Mouse (Mus musculus): Measurements from ENCODE around the gene Ifnar2. TPM values are rescaled to one million over a fixed set of nuclear protein-coding genes. Genes with fewer than 3 reads are reported as not detected.

The Ifnar2 gene
- total and polyA plus RNA-seq, 3 experiments = 31.2 to 39.9 (median 36.0) TPM

DNA sequence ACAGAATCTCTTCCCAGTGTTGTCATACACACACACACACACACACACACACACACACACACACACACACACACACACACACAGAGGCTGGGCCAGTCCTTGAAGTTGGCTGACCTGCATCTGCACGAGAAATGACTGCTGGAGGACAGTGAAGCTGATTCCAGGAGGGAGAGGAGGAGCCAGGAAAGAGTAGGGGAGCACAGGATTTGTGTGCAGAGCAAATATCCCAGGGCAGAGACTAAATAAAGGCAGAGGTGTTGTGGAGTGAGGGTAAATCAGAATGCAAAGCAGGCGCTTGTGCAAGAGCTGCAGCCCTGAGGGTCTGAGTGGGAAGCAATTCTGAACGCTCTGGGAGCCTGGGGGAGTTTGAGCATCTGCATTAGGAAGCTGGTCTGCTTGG, 12.4 kb upstream of the Ifnar2 start:
- Histone ChIP-seq H3K36me3 (ENCODE audit: control insufficient read depth, insufficient read depth, low read length) (no peaks in the 10 kb centered on the region; the same call in 1 of the 2 replicates), H3K27me3 (ENCODE audit: control insufficient read depth, insufficient read depth, low read length) (no peaks in the 10 kb centered on the region), H3K79me2 (replicated peaks; ENCODE audit: control insufficient read depth, insufficient read depth, low read length) (no peaks in the 10 kb centered on the region), H3K4me3 (no peak overlapping the region), H3K27ac (no peak overlapping the region), H3K4me1 (ENCODE audit: control insufficient read depth, insufficient read depth, low read length) (peaks cover 8% of the 10 kb centered on the region), H3K9ac (ENCODE audit: low read depth, low read length) (no peak overlapping the region)
- TF ChIP-seq POLR2A (IDR thresholded peaks at IDR 0.05; ENCODE audit: insufficient read depth, low read depth, low read length) (no peak), EP300 (IDR thresholded peaks at IDR 0.05; ENCODE audit: insufficient read depth, low read depth, low read length) (no peak), CTCF (IDR thresholded peaks at IDR 0.05) (no peak)
- DNase-seq = peak in 1 of 2 experiments; percentile 19
- WGBS = 63% methylated on average over 3 of the region's 3 CpGs
- intact Hi-C loops (cut with DNase I) = loop anchor here (10.0 kb wide), 1 partner anchor 285 kb away; the partner anchor contains the start of genes Gart and Son

- Histone ChIP-seq H3K4me1 (ENCODE audit: control insufficient read depth, insufficient read depth, low read length) (peaks cover 9% of the 10 kb centered on the region), H3K4me3 (no peak overlapping the region), H3K9ac (ENCODE audit: low read depth, low read length) (no peak overlapping the region), H3K27ac (no peak overlapping the region; the same call in 1 of the 2 replicates), H3K27me3 (ENCODE audit: control insufficient read depth, insufficient read depth, low read length) (no peaks in the 10 kb centered on the region), H3K79me2 (replicated peaks; ENCODE audit: control insufficient read depth, insufficient read depth, low read length) (no peaks in the 10 kb centered on the region), H3K36me3 (ENCODE audit: control insufficient read depth, insufficient read depth, low read length) (no peaks in the 10 kb centered on the region; the same call in 1 of the 2 replicates)
- 62% methylated on average over 2 of the region's 2 CpGs for WGBS
- DNase-seq = no peak
- TF ChIP-seq POLR2A (IDR thresholded peaks at IDR 0.05; ENCODE audit: insufficient read depth, low read depth, low read length) = no peak
- no peak for TF ChIP-seq CTCF (IDR thresholded peaks at IDR 0.05)
- TF ChIP-seq EP300 (IDR thresholded peaks at IDR 0.05; ENCODE audit: insufficient read depth, low read depth, low read length) = no peak
- intact Hi-C loops (cut with DNase I) = loop anchor here (2.0 to 10.0 kb wide), 3 partner anchors 45 to 283 kb away; partner anchors contain the start of genes Gart, Ifnar1, Il10rb and Son
These were observed 10.6 kb upstream of the Ifnar2 start for GRCm38 (mm10) chr16:91362006-91362405.

GRCm38 (mm10) chr16:91362616-91363272, 9.8 kb upstream of the Ifnar2 start:
- Histone ChIP-seq H3K27ac (peak overlapping the region; percentile 89), H3K4me3 (peak overlapping the region; percentile 9; the same call in 1 of the 2 replicates), H3K4me1 (ENCODE audit: control insufficient read depth, insufficient read depth, low read length) (peaks cover 9% of the 10 kb centered on the region), H3K79me2 (replicated peaks; ENCODE audit: control insufficient read depth, insufficient read depth, low read length) (no peaks in the 10 kb centered on the region), H3K36me3 (ENCODE audit: control insufficient read depth, insufficient read depth, low read length) (no peaks in the 10 kb centered on the region; the same call in 1 of the 2 replicates), H3K27me3 (ENCODE audit: control insufficient read depth, insufficient read depth, low read length) (no peaks in the 10 kb centered on the region), H3K9ac (ENCODE audit: low read depth, low read length) (peak overlapping the region; percentile 28)
- 25% methylated on average over 12 of the region's 12 CpGs for WGBS
- intact Hi-C loops (cut with DNase I) = loop anchor here (1.0 to 10.0 kb wide), 4 partner anchors 23 to 282 kb away; partner anchors contain the start of genes Gart, Ifnar1, Il10rb and Son
- DNase-seq = peak; percentile 83 to 86
- TF ChIP-seq CTCF (IDR thresholded peaks at IDR 0.05) (no peak), POLR2A (IDR thresholded peaks at IDR 0.05; ENCODE audit: insufficient read depth, low read depth, low read length) (no peak), EP300 (IDR thresholded peaks at IDR 0.05; ENCODE audit: insufficient read depth, low read depth, low read length) (no peak)

DNA sequence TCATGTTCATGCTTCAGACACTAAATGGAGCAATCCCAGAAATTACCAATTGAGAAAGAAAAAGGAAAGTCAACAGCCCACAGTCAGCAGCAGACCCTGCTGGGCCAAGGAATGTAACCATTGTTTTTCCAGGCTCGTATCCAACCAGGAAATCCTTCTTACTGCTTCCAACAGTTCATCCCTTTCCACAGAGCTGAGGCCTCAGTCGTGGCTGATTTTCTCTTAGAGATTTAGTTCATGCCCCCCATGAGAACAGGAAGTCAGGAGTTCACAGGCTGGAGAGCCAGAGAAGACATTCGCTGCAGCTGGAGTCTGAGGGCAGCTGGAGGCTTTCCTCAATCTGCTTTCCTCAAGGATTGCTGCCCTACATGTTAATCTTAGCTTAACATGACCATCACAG, 9.1 kb upstream of the Ifnar2 start:
- H3K4me1 ChIP-seq (ENCODE audit: control insufficient read depth, insufficient read depth, low read length) = peaks cover 9% of the 10 kb centered on the region
- H3K79me2 ChIP-seq (replicated peaks; ENCODE audit: control insufficient read depth, insufficient read depth, low read length) = no peaks in the 10 kb centered on the region
- intact Hi-C loops (cut with DNase I) = loop anchor here (1.0 to 10.0 kb wide), 4 partner anchors 22 to 281 kb away; partner anchors contain the start of genes Gart, Ifnar1, Il10rb and Son
- no peak overlapping the region; the same call in 1 of the 2 replicates for H3K9ac ChIP-seq (ENCODE audit: low read depth, low read length)
- no peaks in the 10 kb centered on the region for H3K27me3 ChIP-seq (ENCODE audit: control insufficient read depth, insufficient read depth, low read length)
- peak overlapping the region; percentile 9; the same call in 1 of the 2 replicates for H3K4me3 ChIP-seq
- H3K36me3 ChIP-seq (ENCODE audit: control insufficient read depth, insufficient read depth, low read length) = no peaks in the 10 kb centered on the region; the same call in 1 of the 2 replicates
- H3K27ac ChIP-seq = peak overlapping the region; percentile 89
- 19% methylated on average over 3 of the region's 3 CpGs for WGBS
- DNase-seq = peak; percentile 52 to 75
- 0 out of 2 replicates have a peak, but pooled peaks have one; percentile 29 for TF ChIP-seq POLR2A (IDR thresholded peaks at IDR 0.05; ENCODE audit: insufficient read depth, low read depth, low read length)
- peak; percentile 77 for TF ChIP-seq EP300 (IDR thresholded peaks at IDR 0.05; ENCODE audit: insufficient read depth, low read depth, low read length)
- TF ChIP-seq CTCF (IDR thresholded peaks at IDR 0.05) = no peak

- no peaks in the 10 kb centered on the region; the same call in 1 of the 2 replicates for H3K36me3 ChIP-seq (ENCODE audit: control insufficient read depth, insufficient read depth, low read length)
- peak in 1 of 2 experiments; percentile 16 for DNase-seq
- H3K79me2 ChIP-seq (replicated peaks; ENCODE audit: control insufficient read depth, insufficient read depth, low read length) = no peaks in the 10 kb centered on the region; the same call in 1 of the 2 replicates
- H3K4me1 ChIP-seq (ENCODE audit: control insufficient read depth, insufficient read depth, low read length) = peaks cover 9% of the 10 kb centered on the region
- no peaks in the 10 kb centered on the region for H3K27me3 ChIP-seq (ENCODE audit: control insufficient read depth, insufficient read depth, low read length)
- no peak for TF ChIP-seq CTCF (IDR thresholded peaks at IDR 0.05)
- TF ChIP-seq EP300 (IDR thresholded peaks at IDR 0.05; ENCODE audit: insufficient read depth, low read depth, low read length) = no peak
- TF ChIP-seq POLR2A (IDR thresholded peaks at IDR 0.05; ENCODE audit: insufficient read depth, low read depth, low read length) = no peak
- intact Hi-C loops (cut with DNase I) = loop anchor here (10.0 kb wide), 1 partner anchor 278 kb away; the partner anchor contains the start of genes Gart and Son
- no peak overlapping the region for H3K27ac ChIP-seq
- H3K9ac ChIP-seq (ENCODE audit: low read depth, low read length) = no peak overlapping the region
- H3K4me3 ChIP-seq = no peak overlapping the region
These were observed 6.0 kb upstream of the Ifnar2 start for GRCm38 (mm10) chr16:91366567-91366966.

Measured in heart, adult 2 months (tissue).